Mouse (Mus musculus) testis, adult 2 months (tissue): ENCODE measurements around the gene BC055324.

Source experiments
- CTCF ChIP-seq: fragments of 200-500 bp; IDR thresholded peaks from 2 replicates; pipeline ENCODE4 v1.5.1; 2012; ENCODE audit warnings: low read depth, mild to moderate bottlenecking, inconsistent platforms, low read length, moderate library complexity; ENCODE audit not compliant: control insufficient read depth, insufficient read depth, insufficient replicate concordance
- POLR2A ChIP-seq: fragments of 200-500 bp; IDR thresholded peaks from 2 replicates; pipeline ENCODE4 v1.6.1; 2012; ENCODE audit warnings: low read depth, mild to moderate bottlenecking, inconsistent platforms, low read length, moderate library complexity; ENCODE audit not compliant: control insufficient read depth

- TF ChIP-seq CTCF (no peak), POLR2A (no peak)
Observed at GRCm38 (mm10) chr1:163975088-163975487, 19.5 kb downstream of the BC055324 start.
